Mouse (Mus musculus): ENCODE data around the gene Set. TPM values are rescaled to one million over a fixed set of nuclear protein-coding genes. Genes with fewer than 3 reads are reported as not detected.

Set gene
- polyA plus RNA-seq, 1 experiment from 2014 or later: 768 TPM

DNA sequence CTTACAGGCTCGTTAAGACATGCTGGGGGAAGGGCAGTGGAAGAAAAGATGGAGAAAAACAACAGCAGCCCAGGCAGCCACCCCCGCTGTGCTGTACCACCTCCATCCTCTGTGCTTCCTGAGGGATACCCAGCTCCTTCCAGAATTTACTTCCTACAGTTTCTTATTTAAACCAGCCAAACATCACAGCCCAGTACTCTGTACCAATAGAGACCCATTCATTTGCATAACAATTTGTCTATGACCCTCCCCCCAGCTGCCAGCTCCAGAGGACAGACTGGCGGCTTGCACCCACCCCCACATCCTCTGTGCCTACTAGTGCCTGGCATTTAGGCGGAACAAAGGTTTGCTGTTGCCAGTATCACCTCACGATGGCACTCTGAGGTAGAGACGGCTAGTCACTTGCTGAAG lies 62.5 kb downstream of the Set start:
- Histone ChIP-seq H3K4me3 (ENCODE audit: low read depth, low read length) (no peak overlapping the region), H3K27me3 (ENCODE audit: control insufficient read depth, insufficient read depth, low read length) (no peaks in the 10 kb centered on the region), H3K4me2 (ENCODE audit: low read depth, low read length) (no peak overlapping the region), H3K36me3 (replicated peaks; ENCODE audit: control insufficient read depth, insufficient read depth, low read depth, low read length) (no peaks in the 10 kb centered on the region), H3K4me1 (ENCODE audit: control insufficient read depth, insufficient read depth, low read length) (no peaks in the 10 kb centered on the region), H3K27ac (replicated peaks; ENCODE audit: low read depth, low read length) (no peak overlapping the region), H3K9ac (replicated peaks; ENCODE audit: low read length) (no peak overlapping the region), H3K9me3 (replicated peaks; ENCODE audit: control insufficient read depth, low read length) (no peaks in the 10 kb centered on the region)
- ATAC-seq (replicated peaks; ENCODE audit: insufficient number of reproducible peaks, low FRiP score, low TSS enrichment, low read depth): no peak
- DNase-seq (ENCODE audit: low spot score): no peak
- 28% methylated on average over 6 of the region's 6 CpGs for WGBS

DNA sequence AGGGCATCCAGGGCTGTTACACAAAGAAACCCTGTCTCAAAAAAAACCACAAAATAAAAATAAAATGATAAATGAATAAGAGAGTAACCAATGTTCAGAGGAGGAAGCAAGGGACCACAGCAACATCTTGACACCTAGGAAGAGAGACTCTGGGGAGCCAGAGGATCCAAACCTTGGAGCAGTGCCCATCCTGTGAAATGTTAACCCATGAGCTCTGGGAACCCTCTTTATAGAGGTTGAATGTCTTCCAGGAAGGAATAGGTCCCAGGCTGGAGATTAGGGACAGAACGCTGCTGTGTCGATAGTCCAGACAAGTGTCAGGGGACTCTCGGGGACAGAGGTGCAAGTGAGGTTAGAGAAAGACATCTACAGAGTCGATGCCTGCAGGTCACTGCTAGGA lies 63.1 kb downstream of the Set start:
- Histone ChIP-seq H3K27ac (replicated peaks; ENCODE audit: low read depth, low read length) (no peak overlapping the region), H3K9ac (replicated peaks; ENCODE audit: low read length) (no peak overlapping the region), H3K9me3 (replicated peaks; ENCODE audit: control insufficient read depth, low read length) (no peaks in the 10 kb centered on the region), H3K27me3 (ENCODE audit: control insufficient read depth, insufficient read depth, low read length) (no peaks in the 10 kb centered on the region), H3K4me2 (ENCODE audit: low read depth, low read length) (no peak overlapping the region), H3K4me1 (ENCODE audit: control insufficient read depth, insufficient read depth, low read length) (no peaks in the 10 kb centered on the region), H3K36me3 (replicated peaks; ENCODE audit: control insufficient read depth, insufficient read depth, low read depth, low read length) (no peaks in the 10 kb centered on the region), H3K4me3 (ENCODE audit: low read depth, low read length) (no peak overlapping the region)
- no peak for DNase-seq (ENCODE audit: low spot score)
- ATAC-seq (replicated peaks; ENCODE audit: insufficient number of reproducible peaks, low FRiP score, low TSS enrichment, low read depth): no peak
- 82% methylated on average over 4 of the region's 4 CpGs for WGBS

Other genes with a start within 250 kb of the Set start
- gene Urm1, start 237.3 kb upstream of the Set start, polyA plus RNA-seq (2014; fragmentation: Nextera tagmentation; extraction: Ambion mirVana): 17.6 and 18.4 TPM in 2 replicates
- 6.1 and 7.5 TPM in 2 replicates for gene Cercam, start 188.2 kb upstream of the Set start, polyA plus RNA-seq (2014; fragmentation: Nextera tagmentation; extraction: Ambion mirVana)
- gene Odf2, start 168.2 kb upstream of the Set start, polyA plus RNA-seq (2014; fragmentation: Nextera tagmentation; extraction: Ambion mirVana): 66.4 and 69.8 TPM in 2 replicates
- gene Gle1, start 122.0 kb upstream of the Set start, polyA plus RNA-seq (2014; fragmentation: Nextera tagmentation; extraction: Ambion mirVana): 56.8 and 57.7 TPM in 2 replicates
- gene Sptan1, start 91.8 kb upstream of the Set start, polyA plus RNA-seq (2014; fragmentation: Nextera tagmentation; extraction: Ambion mirVana): 104 and 108 TPM in 2 replicates
- gene Wdr34, start 8.5 kb upstream of the Set start, polyA plus RNA-seq (2014; fragmentation: Nextera tagmentation; extraction: Ambion mirVana): 29.7 and 29.8 TPM in 2 replicates
- 7.8 and 8.8 TPM in 2 replicates for gene Pkn3, start 20.3 kb downstream of the Set start, polyA plus RNA-seq (2014; fragmentation: Nextera tagmentation; extraction: Ambion mirVana)
- gene Zdhhc12, start 36.3 kb downstream of the Set start, polyA plus RNA-seq (2014; fragmentation: Nextera tagmentation; extraction: Ambion mirVana): 30.9 and 31.6 TPM in 2 replicates
- 5.2 and 5.3 TPM in 2 replicates for gene Zer1, start 67.2 kb downstream of the Set start, polyA plus RNA-seq (2014; fragmentation: Nextera tagmentation; extraction: Ambion mirVana)
- 11.0 and 14.1 TPM in 2 replicates for gene Tbc1d13, start 76.4 kb downstream of the Set start, polyA plus RNA-seq (2014; fragmentation: Nextera tagmentation; extraction: Ambion mirVana)
- 14.4 and 16.9 TPM in 2 replicates for gene Endog, start 114.1 kb downstream of the Set start, polyA plus RNA-seq (2014; fragmentation: Nextera tagmentation; extraction: Ambion mirVana)
- 75.4 and 82.5 TPM in 2 replicates for gene Spout1, start 121.1 kb downstream of the Set start, polyA plus RNA-seq (2014; fragmentation: Nextera tagmentation; extraction: Ambion mirVana)
- 6.7 and 8.1 TPM in 2 replicates for gene Kyat1, start 148.5 kb downstream of the Set start, polyA plus RNA-seq (2014; fragmentation: Nextera tagmentation; extraction: Ambion mirVana)
- 50.3 and 50.5 TPM in 2 replicates for gene Lrrc8a, start 180.3 kb downstream of the Set start, polyA plus RNA-seq (2014; fragmentation: Nextera tagmentation; extraction: Ambion mirVana)
- gene Gm28035, start 183.2 kb downstream of the Set start, polyA plus RNA-seq (2014; fragmentation: Nextera tagmentation; extraction: Ambion mirVana): 0.13 TPM in 1 of 2 replicates, not detected in the other
- gene Phyhd1, start 208.8 kb downstream of the Set start, polyA plus RNA-seq (2014; fragmentation: Nextera tagmentation; extraction: Ambion mirVana): 2.3 and 4.5 TPM in 2 replicates
- gene Gm28038, start 223.7 kb downstream of the Set start, polyA plus RNA-seq (2014; fragmentation: Nextera tagmentation; extraction: Ambion mirVana): not detected in 2 replicates
- 21.5 and 26.5 TPM in 2 replicates for gene Dolk, start 229.0 kb downstream of the Set start, polyA plus RNA-seq (2014; fragmentation: Nextera tagmentation; extraction: Ambion mirVana)
- 54.0 and 58.9 TPM in 2 replicates for gene Nup188, start 229.0 kb downstream of the Set start, polyA plus RNA-seq (2014; fragmentation: Nextera tagmentation; extraction: Ambion mirVana)

All from embryonic facial prominence, embryonic 11.5 days (tissue).